Mouse (Mus musculus) E14TG2a.4 (cell line): ENCODE measurements around the gene Rnf207.

Experiments used
- CTCF ChIP-seq: conservative IDR thresholded peaks from 2 replicates; pipeline ENCODE4 v1.5.1; 2014; ENCODE audit warnings: low read length
- NANOG ChIP-seq: IDR thresholded peaks from 2 replicates; pipeline ENCODE4 v1.6.1; 2014; ENCODE audit warnings: borderline replicate concordance, low read length, mixed read lengths

GRCm38 (mm10) chr4:152307542-152307941 is 11.3 kb downstream of the Rnf207 start:
- TF ChIP-seq CTCF (no peak), NANOG (no peak)
